Mouse (Mus musculus): ENCODE results near the gene Zfp36l3.
"Not testable (repeated sequence)": the region's sequence is repeated elsewhere in the genome, so short reads cannot be mapped to it uniquely, and the experiment has no call there.

The Zfp36l3 gene

DNA sequence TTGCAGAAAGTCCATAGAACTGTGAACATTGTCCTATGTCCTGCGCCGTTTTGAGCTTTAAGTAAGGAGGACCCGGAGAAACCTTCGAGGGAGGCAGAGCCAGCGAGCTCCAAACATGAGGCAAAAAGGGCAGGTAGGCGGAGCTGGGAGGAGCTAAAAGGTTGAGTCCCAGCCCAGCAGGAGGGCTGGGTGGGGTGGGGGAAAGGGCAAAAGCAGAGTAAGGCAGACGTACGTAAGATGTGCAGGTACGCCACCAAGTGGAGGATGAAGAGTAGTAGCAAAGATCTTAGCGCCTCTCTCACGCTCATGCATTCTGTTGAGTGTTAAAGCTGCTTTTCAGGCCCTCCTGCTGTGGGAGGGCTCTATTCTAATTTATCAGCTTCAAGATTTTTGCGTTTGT lies at the start of gene Zfp36l3:
Zfp36l3 (minus strand) TSS at position 119 of the 400 bp plus-strand sequence.
- no peak for DNase-seq (ENCODE audit: low read depth)

- peak; percentile 0 for DNase-seq (ENCODE audit: low read depth)
Observed at GRCm38 (mm10) chrX:53799074-53799473, 22.9 kb upstream of the Zfp36l3 start.

DNA sequence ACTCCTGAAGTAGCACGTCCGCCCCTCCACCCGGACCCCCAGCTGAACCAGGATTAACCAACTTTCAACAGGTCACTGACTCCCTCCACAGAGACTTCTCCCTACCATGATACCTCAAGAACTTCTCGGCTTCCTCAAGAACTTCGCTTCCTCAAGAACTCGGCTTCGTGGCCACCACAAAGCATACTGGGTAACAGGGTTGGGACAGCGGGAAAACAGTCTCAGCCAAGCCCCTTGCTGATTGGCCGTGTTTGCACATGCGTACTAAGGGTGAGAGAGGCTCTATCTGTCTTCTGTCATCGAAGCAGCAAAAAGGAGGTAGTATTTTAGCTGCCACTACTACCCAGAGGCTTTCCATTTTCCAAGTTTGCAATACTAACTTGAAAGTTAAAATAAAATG lies 21.3 kb upstream of the Zfp36l3 start, which contains the start of gene Xlr:
Xlr (minus strand) TSS at position 188 of the 400 bp plus-strand sequence.
- not testable (repeated sequence) for DNase-seq (ENCODE audit: low read depth)

DNA sequence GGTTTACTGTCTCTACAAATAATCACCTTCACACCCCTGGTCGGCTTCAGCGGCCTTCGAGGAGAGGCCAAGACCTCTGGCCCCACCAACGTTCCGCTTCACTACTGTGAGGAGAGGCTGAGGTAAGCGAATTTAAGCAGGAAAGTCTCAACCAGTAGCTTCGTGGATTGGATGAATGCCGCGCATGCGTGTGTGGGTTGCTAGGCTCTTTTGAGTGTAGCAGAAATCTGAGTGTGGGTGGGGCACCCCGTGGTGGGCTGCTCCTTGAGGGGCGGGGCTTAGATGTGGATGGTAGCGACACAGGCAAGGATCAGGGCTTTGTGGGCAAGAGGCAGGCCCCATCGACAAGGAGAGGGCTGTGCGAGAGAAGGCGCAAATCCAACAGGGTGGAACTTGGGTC lies 18.5 kb downstream of the Zfp36l3 start, which contains the start of gene 1700013H16Rik:
1700013H16Rik (minus strand) TSS at position 96 of the 400 bp plus-strand sequence.
- DNase-seq (ENCODE audit: low read depth) = no peak

DNA sequence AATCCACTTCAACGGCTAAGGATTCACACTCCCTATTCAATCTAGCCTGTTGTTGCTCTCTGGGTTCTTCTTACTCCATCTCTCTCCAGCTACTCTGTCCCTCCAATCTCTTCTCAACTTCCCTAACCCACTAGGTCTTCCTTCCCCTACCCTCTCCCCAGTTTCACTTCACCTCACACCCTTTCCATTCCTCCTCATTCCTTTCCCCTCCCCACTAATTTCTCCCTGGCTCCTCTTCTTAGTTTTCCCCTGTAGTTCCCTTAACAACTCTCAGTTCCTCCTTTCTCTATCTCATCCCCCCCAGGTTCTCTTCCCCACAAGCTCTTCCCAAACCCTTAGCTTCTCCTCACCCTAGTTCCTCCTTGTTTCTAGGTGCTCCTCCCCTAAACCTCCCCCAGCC lies 23.3 kb downstream of the Zfp36l3 start:
- no peak for DNase-seq (ENCODE audit: low read depth)

- peak; percentile 1 for DNase-seq (ENCODE audit: low read depth)
Observed at GRCm38 (mm10) chrX:53728967-53729366, 47.2 kb downstream of the Zfp36l3 start.

GRCm38 (mm10) chrX:53724596-53724995 lies 51.6 kb downstream of the Zfp36l3 start, which contains the start of gene 4930502E18Rik:
TSS of gene 4930502E18Rik (plus strand) at chrX:53724826.
- no peak for DNase-seq (ENCODE audit: low read depth)
